Mouse (Mus musculus) liver, adult 2 months (tissue): ENCODE measurements around the gene Prss41. TPM values are rescaled to one million over a fixed set of nuclear protein-coding genes. Genes with fewer than 3 reads are reported as not detected.
"Not testable (repeated sequence)": the region's sequence is repeated elsewhere in the genome, so short reads cannot be mapped to it uniquely, and the experiment has no call there.

Experiments
- DNase-seq: peaks from one replicate; pipeline ENCODE4 v3.0.0-alpha.2; 2011; ENCODE audit warnings: low read depth, low spot score; ENCODE audit errors: extremely low read depth
- H3K27ac ChIP-seq: fragments of 200-500 bp; replicated peaks from 2 replicates; pipeline ENCODE4 v1.5.1; 2012; ENCODE audit warnings: low read depth, mild to moderate bottlenecking, control low read depth, inconsistent platforms, low read length; ENCODE audit not compliant: insufficient read depth
- H3K27me3 ChIP-seq: fragments of 200-500 bp; 2 replicates; pipeline ENCODE4 v1.6.1; 2012; ENCODE audit warnings: mild to moderate bottlenecking, moderate library complexity, low read length, inconsistent platforms; ENCODE audit not compliant: control insufficient read depth, insufficient read depth
- H3K36me3 ChIP-seq: fragments of 200-500 bp; 2 replicates; pipeline ENCODE4 v1.6.1; 2012; ENCODE audit warnings: low read length, inconsistent platforms; ENCODE audit not compliant: control insufficient read depth, insufficient read depth
- H3K4me1 ChIP-seq: fragments of 200-500 bp; 2 replicates; pipeline ENCODE4 v1.6.1; 2011; ENCODE audit warnings: low read length; ENCODE audit not compliant: control insufficient read depth, insufficient read depth
- H3K4me3 ChIP-seq: fragments of 200-500 bp; 2 replicates; pipeline ENCODE4 v1.5.1; 2011; ENCODE audit warnings: low read depth, mild to moderate bottlenecking, control low read depth, low read length, moderate library complexity; ENCODE audit not compliant: insufficient read depth
- H3K79me2 ChIP-seq: fragments of 200-500 bp; 2 replicates; pipeline ENCODE4 v1.6.1; 2012; ENCODE audit warnings: inconsistent platforms, mild to moderate bottlenecking, low read length, moderate library complexity; ENCODE audit not compliant: control insufficient read depth, insufficient read depth
- H3K9ac ChIP-seq: fragments of 200-500 bp; 2 replicates; pipeline ENCODE4 v1.6.1; 2012; ENCODE audit warnings: low read depth, mild to moderate bottlenecking, control low read depth, inconsistent platforms, low read length
- CTCF ChIP-seq: fragments of 200-500 bp; IDR thresholded peaks from 2 replicates; pipeline ENCODE4 v1.5.1; 2011; ENCODE audit warnings: low read depth, low read length, control low read depth
- POLR2A ChIP-seq: fragments of 200-500 bp; IDR thresholded peaks from 2 replicates; pipeline ENCODE4 v1.6.1; 2011; ENCODE audit warnings: low read length, control low read depth; ENCODE audit not compliant: insufficient read depth; ENCODE audit errors: extremely low read depth
- WGBS: fragments of 180-500 bp; shearing (Covaris S2); methylation state at CpG from one replicate; pipeline ENCODE4 v1.1.7; 2018; 5-methylcytosine and 5-hydroxymethylcytosine counted together
- polyA plus RNA-seq: library from polyadenylated mRNA; depleted of rRNA; stranded (reverse); fragments of >200 nt; gene quantifications from 2 replicates; pipeline ENCODE4 v1.2.3, GENCODE M21; 2012; rRNA removed
- total RNA-seq: library from RNA; depleted of rRNA; stranded (reverse); fragments of >200 nt; gene quantifications from 2 replicates; pipeline ENCODE4 v1.2.3, GENCODE M21; 2014; rRNA removed

Prss41 gene
- total RNA-seq (0.13 TPM in 1 of 2 replicates, not detected in the other), polyA plus RNA-seq (0.05 and 0.16 TPM in 2 replicates)

DNA sequence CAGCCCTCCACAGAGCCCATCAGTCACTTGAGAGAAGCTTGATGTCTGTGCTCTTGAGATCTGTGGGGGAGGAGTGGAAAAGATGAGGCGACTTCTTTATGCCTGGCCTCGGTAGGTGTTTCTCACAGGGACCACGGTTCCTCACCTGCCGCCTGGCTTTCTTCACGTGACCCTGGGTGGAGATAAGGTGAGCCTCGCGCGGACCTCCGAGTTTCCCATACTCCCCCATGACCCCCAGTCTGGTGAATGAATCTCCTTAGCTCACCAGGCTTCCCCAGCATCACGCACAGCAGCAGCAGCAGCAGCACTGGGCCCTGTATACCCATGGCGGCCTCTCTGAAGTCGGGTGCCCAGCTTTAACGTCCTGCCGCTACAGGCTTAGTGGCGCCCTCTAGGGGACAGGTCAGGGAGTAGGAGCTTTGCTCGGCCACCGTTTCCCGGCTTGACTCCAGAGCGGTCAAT lies at the start of gene Prss41, which contains the start of gene Prss32:
Gene Prss41, minus strand, starts transcription at position 361 of the 462 bp plus-strand sequence.
Gene Prss32, plus strand, starts transcription at position 44 of the 462 bp plus-strand sequence.
- H3K4me1 ChIP-seq: no peaks in the 10 kb centered on the region; the same call in 1 of the 2 replicates
- H3K9ac ChIP-seq: no peak within 1 kb of the TSS
- peak; percentile 40 for DNase-seq
- peak within 1 kb of the TSS; percentile 17; the same call in 1 of the 2 replicates for H3K4me3 ChIP-seq
- no peak within 1 kb of the TSS for H3K27ac ChIP-seq
- WGBS: 21% methylated on average over 19 of the region's 19 CpGs
- peak; percentile 87 for TF ChIP-seq CTCF
- TF ChIP-seq POLR2A: no peak
- no peaks in the 10 kb centered on the region for H3K27me3 ChIP-seq
- no peaks in the 10 kb centered on the region for H3K79me2 ChIP-seq
- H3K36me3 ChIP-seq: no peaks in the 10 kb centered on the region

DNA sequence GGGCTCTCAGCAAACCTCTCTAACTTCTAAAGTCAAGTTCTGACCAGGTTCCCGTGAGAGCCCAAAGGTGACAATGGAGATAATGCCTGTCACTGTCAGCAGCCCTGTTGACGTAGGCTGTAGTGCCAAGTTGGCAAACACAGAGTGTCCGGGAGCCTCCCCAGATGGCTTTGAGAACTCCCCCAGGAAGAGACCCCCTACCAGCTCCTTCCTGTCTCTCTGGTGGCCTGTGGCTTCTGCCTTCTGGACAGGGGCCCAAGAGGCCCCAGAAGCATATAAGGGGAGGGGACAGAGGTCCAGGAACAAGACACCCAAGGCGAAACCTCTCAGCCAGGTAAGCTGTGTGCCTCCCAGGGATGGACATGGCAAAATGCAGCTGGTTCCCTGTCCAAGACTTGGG lies 36.6 kb upstream of the Prss41 start, which contains the start of the genes Dcpp1 and Dcpp2:
Gene Dcpp1, plus strand, starts transcription at position 301 of the 400 bp plus-strand sequence.
Gene Dcpp2, plus strand, starts transcription at position 305 of the 400 bp plus-strand sequence.
- H3K36me3 ChIP-seq, H3K4me1 ChIP-seq, H3K4me3 ChIP-seq, H3K27ac ChIP-seq, H3K79me2 ChIP-seq, H3K9ac ChIP-seq, DNase-seq, H3K27me3 ChIP-seq: not testable (repeated sequence)
- WGBS: 57% methylated on average over 4 of the region's 4 CpGs

DNA sequence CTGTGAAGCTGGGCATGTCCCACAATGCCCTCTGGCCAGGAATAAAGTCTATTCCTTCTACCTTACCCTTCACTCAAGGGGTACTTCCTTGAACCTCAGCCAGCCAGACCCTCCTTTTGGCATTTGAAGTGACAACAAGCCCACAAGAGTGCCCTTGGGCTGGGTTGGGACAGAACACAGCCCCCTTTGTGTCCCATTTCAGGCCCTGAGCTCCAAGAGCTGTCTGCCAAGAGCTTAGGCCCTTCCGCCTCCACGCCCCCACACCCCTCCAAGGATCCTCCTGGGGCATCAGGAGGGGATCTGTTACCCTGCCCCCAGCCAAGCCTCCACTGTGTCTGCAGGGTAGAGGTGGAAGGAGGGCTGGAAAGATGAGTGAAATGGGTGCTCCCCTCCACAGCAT lies 33.2 kb upstream of the Prss41 start:
- Histone ChIP-seq H3K4me3 (no peak overlapping the region), H3K27me3 (no peaks in the 10 kb centered on the region), H3K27ac (no peak overlapping the region), H3K4me1 (no peaks in the 10 kb centered on the region), H3K9ac (no peak overlapping the region), H3K79me2 (no peaks in the 10 kb centered on the region), H3K36me3 (no peaks in the 10 kb centered on the region)
- 100% methylated on average over 2 of the region's 2 CpGs for WGBS
- TF ChIP-seq CTCF (no peak), POLR2A (no peak)
- no peak for DNase-seq

DNA sequence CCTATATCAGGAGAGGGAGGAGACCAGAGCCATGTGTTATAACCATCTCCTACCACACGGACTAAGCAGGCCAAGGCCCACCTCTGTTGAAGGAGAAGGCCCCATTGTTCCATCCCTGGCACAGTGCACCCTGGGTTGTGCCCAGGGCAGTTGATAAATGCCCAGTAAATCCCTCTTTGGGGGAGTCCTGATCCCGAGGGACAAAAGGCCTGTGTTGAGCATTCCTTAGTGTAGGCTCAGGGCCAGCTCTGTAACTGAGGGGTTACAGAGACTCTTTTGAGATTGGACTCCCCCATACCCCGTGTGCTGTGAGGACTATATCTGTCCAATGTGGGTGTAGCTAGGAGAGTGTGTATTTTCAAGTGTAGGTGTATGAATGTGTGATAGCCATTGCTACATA lies 32.8 kb upstream of the Prss41 start:
- TF ChIP-seq CTCF (no peak), POLR2A (no peak)
- no peaks in the 10 kb centered on the region for H3K27me3 ChIP-seq
- H3K36me3 ChIP-seq: no peaks in the 10 kb centered on the region
- H3K79me2 ChIP-seq: no peaks in the 10 kb centered on the region
- H3K27ac ChIP-seq: no peak overlapping the region
- DNase-seq: no peak
- H3K4me1 ChIP-seq: no peaks in the 10 kb centered on the region
- WGBS: 68% methylated on average over 3 of the region's 3 CpGs
- no peak overlapping the region for H3K4me3 ChIP-seq
- no peak overlapping the region for H3K9ac ChIP-seq

DNA sequence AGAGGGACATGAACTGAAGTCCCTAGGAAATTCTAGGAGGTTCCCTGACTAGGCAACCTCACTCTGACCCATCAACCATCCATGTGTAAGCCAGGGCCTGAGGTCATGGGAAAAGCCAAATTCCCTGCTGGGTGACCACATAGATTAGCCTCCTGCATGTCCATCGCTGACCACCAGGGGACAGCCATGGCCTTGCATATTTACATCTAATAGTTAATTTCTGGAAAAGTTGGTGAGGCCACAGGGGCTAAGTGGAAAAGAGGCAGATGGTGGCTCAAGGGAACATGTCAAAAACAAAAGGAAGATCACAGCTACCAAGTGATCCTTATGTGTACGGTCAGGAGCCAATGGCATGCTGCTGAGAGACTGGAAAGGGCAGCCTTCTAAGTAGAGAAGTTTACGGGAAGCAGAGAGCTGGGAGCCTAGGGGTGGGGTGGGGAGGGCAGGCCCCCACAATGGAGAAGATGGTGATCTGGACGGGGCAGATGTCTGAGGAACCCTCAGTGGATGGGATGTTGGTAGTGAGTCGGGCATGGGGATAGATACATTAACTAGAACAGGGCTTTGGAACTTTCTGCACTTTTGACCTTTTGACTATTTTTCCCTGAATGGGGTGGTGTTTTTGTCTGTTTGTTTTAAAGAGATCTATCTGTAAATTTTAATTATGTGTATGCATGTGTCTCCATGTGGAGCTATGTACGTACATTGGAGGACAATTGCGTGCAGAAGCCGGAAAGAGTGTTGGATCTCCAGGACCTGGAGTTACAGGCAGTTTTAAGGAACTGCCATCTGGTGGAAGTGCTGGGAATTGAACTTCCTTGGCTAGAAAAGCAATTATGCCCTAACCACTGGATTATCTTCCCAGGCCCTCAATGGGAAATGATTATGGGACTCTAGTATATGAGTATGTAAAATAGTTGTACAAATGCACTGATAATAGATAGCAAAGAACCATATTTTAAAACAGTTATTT lies 30.2 kb upstream of the Prss41 start:
- H3K9ac ChIP-seq: no peak overlapping the region
- no peak overlapping the region for H3K4me3 ChIP-seq
- WGBS: 39% methylated on average over 8 of the region's 8 CpGs
- H3K36me3 ChIP-seq: no peaks in the 10 kb centered on the region
- no peaks in the 10 kb centered on the region for H3K79me2 ChIP-seq
- peak; percentile 48 for DNase-seq
- no peaks in the 10 kb centered on the region for H3K4me1 ChIP-seq
- no peak overlapping the region for H3K27ac ChIP-seq
- H3K27me3 ChIP-seq: no peaks in the 10 kb centered on the region
- no peak for TF ChIP-seq POLR2A
- peak; percentile 82 for TF ChIP-seq CTCF
